Mouse (Mus musculus) liver, embryonic 13.5 days (tissue): ENCODE results near the gene Depp1. TPM values are rescaled to one million over a fixed set of nuclear protein-coding genes. Genes with fewer than 3 reads are reported as not detected.

ENCODE experiments used
- ATAC-seq: fragments of 200-750 bp; cut with Nextera tagmentation; 2 replicates; pipeline ENCODE4 v1.8.0; 2017; ENCODE audit warnings: low read depth, mild to moderate bottlenecking, moderate number of reproducible peaks, moderate library complexity
- DNase-seq: peaks from one replicate; pipeline ENCODE4 v3.0.0; 2022
- H3K27ac ChIP-seq: fragments of 300-500 bp; sonication (generic); 2 replicates; pipeline ENCODE4 v1.5.1; 2015; ENCODE audit warnings: moderate library complexity, mild to moderate bottlenecking, inconsistent platforms
- H3K27me3 ChIP-seq: fragments of 300-500 bp; sonication (generic); 2 replicates; pipeline ENCODE4 v1.6.1; 2015; ENCODE audit warnings: mild to moderate bottlenecking, inconsistent platforms
- H3K36me3 ChIP-seq: fragments of 300-500 bp; sonication (generic); 2 replicates; pipeline ENCODE4 v1.6.1; 2015; ENCODE audit warnings: mild to moderate bottlenecking, inconsistent platforms
- H3K4me1 ChIP-seq: fragments of 300-500 bp; sonication (generic); replicated peaks from 2 replicates; pipeline ENCODE4 v1.6.1; 2015; ENCODE audit warnings: inconsistent platforms
- H3K4me2 ChIP-seq: fragments of 300-500 bp; sonication (generic); 2 replicates; pipeline ENCODE4 v1.6.1; 2015; ENCODE audit warnings: inconsistent platforms, mild to moderate bottlenecking, moderate library complexity
- H3K4me3 ChIP-seq: fragments of 300-500 bp; sonication (generic); replicated peaks from 2 replicates; pipeline ENCODE4 v1.5.1; 2015; ENCODE audit warnings: mild to moderate bottlenecking, inconsistent platforms
- H3K9ac ChIP-seq: fragments of 300-500 bp; sonication (generic); 2 replicates; pipeline ENCODE4 v1.6.1; 2015; ENCODE audit warnings: mild to moderate bottlenecking, inconsistent platforms
- H3K9me3 ChIP-seq: fragments of 300-500 bp; sonication (generic); replicated peaks from 2 replicates; pipeline ENCODE4 v1.6.1; 2016; ENCODE audit warnings: inconsistent platforms
- WGBS: fragments of 180-500 bp; shearing (Covaris S2); methylation state at CpG from one replicate; pipeline ENCODE4 v1.1.7; 2015; ENCODE audit not compliant: insufficient replicate concordance; 5-methylcytosine and 5-hydroxymethylcytosine counted together
- polyA plus RNA-seq: library from polyadenylated mRNA; unstranded; fragments of >200 nt; fragmentation: Nextera tagmentation; extraction: Ambion mirVana; gene quantifications from 2 replicates; pipeline ENCODE4 v1.2.1, GENCODE M21; 2015

The Depp1 gene
- polyA plus RNA-seq, 1 experiment from 2014 or later, result 3.1 TPM

DNA sequence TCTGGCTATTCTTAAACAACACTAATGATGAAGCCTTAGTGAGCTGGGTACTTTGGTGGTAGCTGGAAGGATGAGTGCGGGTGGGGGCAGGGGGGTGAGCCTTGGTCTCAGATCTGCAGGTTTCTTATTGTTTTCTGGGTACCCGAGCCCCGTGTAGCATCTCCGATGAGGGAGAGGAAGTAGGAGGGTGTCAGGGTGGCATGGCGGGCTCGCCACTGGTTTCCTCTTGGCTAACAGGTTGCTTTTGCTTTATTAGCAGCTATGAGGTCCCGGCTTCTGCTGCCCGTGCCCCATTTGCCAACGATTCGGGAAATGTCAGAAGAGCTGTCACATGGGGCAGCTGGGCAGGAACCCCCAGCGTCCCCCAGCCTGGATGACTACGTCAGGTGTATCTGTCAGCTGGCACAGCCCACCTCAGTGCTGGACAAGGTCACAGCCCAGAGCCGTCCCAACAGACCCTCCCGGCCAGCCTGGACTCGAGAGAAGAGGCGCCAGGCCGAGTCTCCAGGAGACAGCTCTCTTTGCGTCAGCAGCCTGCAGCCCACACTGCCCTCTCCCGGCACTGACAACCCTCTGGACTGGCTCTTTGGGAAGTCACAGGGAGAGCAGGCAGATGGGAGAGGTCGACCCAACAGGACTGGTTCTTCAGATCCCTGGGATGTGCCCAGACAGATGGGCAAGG is 1.2 kb downstream of the Depp1 start:
- peak overlapping the region; percentile 41 for H3K4me2 ChIP-seq
- H3K27ac ChIP-seq, result no peak overlapping the region
- 0 out of 2 replicates have a peak overlapping the region, but pooled peaks have one; percentile 14 for H3K4me3 ChIP-seq

DNA sequence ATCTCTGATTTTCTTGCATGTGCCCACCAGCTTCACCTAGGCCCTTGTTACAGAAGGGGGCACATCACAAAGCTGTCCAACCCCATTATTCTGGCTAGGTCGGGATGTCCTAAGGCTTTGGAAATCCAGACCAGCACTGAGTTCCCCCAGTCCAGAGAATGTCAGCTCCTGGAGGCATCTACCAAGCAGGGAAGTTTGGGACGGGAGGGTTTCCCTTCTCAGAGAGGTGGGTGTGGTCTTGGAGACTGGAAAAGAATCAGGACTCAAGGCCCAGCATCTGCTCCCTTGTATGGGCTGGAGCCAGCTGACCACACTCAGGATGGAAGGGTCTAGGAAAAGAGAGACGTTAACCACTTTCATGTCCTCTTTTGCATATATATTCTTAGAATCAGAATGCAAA is 2.8 kb downstream of the Depp1 start:
- Histone ChIP-seq H3K4me2 (no peak overlapping the region), H3K4me1 (peaks cover 12% of the 10 kb centered on the region), H3K4me3 (no peak overlapping the region), H3K9ac (no peak overlapping the region), H3K36me3 (no peaks in the 10 kb centered on the region), H3K27ac (no peak overlapping the region), H3K27me3 (no peaks in the 10 kb centered on the region; the same call in 1 of the 2 replicates), H3K9me3 (no peaks in the 10 kb centered on the region)
- ATAC-seq (no peak), DNase-seq (no peak)
- 55% methylated on average over 3 of the region's 3 CpGs for WGBS

More for the DNA sequence above, 1.2 kb downstream of the Depp1 start:
- Histone ChIP-seq H3K9ac (0 out of 2 replicates have a peak overlapping the region, but pooled peaks have one; percentile 4), H3K36me3 (no peaks in the 10 kb centered on the region), H3K27me3 (no peaks in the 10 kb centered on the region; the same call in 1 of the 2 replicates), H3K4me1 (peaks cover 12% of the 10 kb centered on the region), H3K9me3 (no peaks in the 10 kb centered on the region)
- ATAC-seq, result no peak
- no peak for DNase-seq
- WGBS, result 38% methylated on average over 20 of the region's 20 CpGs

DNA sequence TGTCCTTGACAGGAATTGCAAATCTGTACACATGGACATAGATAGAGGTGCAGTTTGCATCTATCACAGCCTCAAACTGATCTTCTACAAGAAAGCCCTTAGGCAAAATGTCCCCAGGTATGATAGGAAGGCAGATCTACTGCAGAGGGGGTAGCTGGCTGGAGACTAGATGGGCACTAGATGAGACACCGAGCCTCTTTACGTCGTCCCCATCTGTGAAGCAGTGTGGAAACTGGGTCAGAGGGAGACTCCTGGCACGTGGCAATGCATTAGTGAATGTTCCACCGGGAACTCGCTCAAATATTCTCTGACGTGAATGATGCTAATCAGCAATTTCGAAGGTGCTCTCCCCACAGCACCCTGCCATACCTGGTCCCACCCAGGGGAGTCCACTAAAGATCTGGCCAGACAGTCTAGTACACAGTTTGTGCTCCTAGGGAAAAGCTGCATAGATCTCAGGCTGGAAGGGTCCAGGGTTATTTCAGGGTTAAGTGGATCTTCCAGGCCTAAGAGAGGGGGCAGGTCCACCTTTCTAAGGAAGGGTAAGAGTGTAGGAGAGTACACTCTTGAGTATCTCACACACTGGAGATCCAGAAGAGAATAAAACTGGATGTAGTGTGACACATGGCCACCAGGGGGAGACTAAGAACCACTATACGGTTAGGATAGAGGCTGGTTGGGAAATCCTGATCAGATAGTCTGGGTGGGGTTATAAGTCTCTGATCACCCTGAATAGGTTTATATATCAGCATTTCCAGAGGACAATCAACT is 3.5 kb downstream of the Depp1 start:
- Histone ChIP-seq H3K27ac (no peak overlapping the region), H3K4me3 (no peak overlapping the region), H3K27me3 (no peaks in the 10 kb centered on the region; the same call in 1 of the 2 replicates), H3K36me3 (no peaks in the 10 kb centered on the region), H3K9me3 (no peaks in the 10 kb centered on the region), H3K9ac (no peak overlapping the region), H3K4me1 (peaks cover 12% of the 10 kb centered on the region), H3K4me2 (no peak overlapping the region)
- ATAC-seq (peak; percentile 37; the same call in 1 of the 2 replicates), DNase-seq (no peak)
- 42% methylated on average over 9 of the region's 9 CpGs for WGBS

DNA sequence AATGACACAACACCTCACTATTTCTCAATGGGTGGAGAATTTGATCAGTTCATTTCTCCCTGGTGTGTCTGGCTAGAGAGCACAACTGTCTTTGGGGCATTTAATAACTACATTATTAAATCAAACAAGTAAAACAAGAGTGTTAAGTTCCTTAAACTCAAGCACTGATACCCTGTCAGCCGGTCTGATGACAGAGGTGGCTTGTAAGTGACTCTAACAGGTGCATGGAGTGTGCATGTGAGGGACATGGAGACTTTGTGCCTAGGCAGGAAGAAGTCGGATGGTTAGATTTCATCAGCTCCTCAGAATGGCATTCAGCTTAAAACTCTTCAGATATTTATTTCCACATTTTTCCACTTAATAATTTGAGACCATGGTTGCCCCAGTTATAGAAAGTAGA is 13.0 kb downstream of the Depp1 start:
- no peak for ATAC-seq
- Histone ChIP-seq H3K27me3 (no peaks in the 10 kb centered on the region), H3K27ac (no peak overlapping the region), H3K4me3 (no peak overlapping the region), H3K36me3 (no peaks in the 10 kb centered on the region), H3K9ac (no peak overlapping the region), H3K4me2 (no peak overlapping the region), H3K4me1 (no peaks in the 10 kb centered on the region), H3K9me3 (no peaks in the 10 kb centered on the region)
- DNase-seq, result no peak
- WGBS, result 57% methylated on average over 2 of the region's 2 CpGs

DNA sequence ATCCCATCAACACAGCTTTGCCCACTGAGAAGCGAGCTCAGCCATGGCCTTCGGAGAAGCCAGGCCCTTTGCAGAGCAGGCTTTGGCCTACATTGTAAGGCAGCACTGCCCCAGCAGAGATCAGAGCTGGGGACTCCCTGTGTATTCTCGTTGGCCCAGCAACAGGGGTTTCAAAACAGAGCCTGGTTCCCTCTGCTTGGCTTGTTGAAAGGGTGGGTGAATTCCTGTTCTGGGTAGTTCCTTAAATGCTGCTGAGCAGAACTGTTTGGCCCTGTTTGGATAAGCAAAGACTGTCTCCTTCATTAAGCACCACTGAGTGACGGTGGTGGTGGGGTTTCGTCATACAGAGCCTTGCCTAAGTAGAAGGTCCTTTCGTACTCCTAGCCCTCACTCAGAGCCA is 13.6 kb downstream of the Depp1 start:
- no peak for ATAC-seq
- Histone ChIP-seq H3K4me3 (no peak overlapping the region), H3K36me3 (no peaks in the 10 kb centered on the region), H3K27ac (no peak overlapping the region), H3K9ac (no peak overlapping the region), H3K4me2 (no peak overlapping the region), H3K27me3 (no peaks in the 10 kb centered on the region), H3K4me1 (no peaks in the 10 kb centered on the region), H3K9me3 (no peaks in the 10 kb centered on the region)
- WGBS, result 45% methylated on average over 6 of the region's 6 CpGs
- no peak for DNase-seq

DNA sequence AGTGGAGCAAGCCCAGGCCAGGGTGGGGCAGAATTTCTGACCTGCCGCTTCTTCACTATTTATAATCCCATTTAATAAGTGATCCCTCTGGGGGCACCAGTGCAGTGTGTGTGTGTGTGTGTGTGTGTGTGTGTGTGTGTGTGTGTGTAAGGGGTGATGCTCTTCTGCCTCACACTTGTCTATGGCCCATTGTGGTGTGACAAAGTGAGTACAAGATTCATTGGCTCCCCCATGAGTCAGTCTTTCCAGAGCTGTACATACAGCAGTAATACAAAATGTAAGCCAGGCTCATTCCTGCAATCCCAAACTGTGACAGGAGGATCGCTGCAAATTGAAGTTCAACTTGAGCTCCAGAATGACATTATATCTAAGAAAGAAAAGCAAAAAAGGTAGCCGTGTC is 14.4 kb downstream of the Depp1 start:
- Histone ChIP-seq H3K4me3 (no peak overlapping the region), H3K27ac (no peak overlapping the region), H3K4me1 (no peaks in the 10 kb centered on the region), H3K9ac (no peak overlapping the region), H3K9me3 (no peaks in the 10 kb centered on the region), H3K4me2 (no peak overlapping the region), H3K27me3 (no peaks in the 10 kb centered on the region), H3K36me3 (no peaks in the 10 kb centered on the region)
- DNase-seq (no peak), ATAC-seq (no peak)
- WGBS, result 64% methylated on average over 3 of the region's 3 CpGs

DNA sequence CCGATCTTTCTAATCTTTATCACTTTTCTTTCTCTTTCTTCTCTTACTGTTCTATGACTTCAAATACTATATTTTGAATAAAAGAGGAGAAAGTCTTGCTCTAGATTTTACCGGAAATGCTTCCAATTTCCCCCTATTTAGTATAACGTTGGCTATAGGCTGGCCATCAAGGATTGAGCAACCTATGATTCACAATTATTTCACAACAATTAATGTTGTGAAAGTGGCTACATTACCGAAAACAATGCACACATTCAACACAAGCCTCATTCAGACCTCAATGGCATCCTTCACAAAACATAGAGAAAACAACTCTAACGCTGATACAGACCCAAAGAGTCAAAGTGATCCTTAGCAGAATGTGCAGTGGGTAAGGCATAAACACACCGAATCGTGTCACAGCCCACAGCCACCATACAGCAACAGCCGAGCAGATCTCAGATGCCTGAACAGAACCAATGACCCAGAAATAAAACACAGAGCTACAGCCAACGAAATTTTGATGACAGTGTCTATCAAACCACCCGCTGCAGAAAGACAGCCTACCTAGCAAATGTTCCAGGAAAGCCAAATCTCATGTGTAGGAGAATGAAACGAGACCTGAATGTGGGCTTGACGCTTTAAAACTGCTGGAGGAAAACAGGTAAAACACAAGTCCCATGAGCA is 15.8 kb downstream of the Depp1 start:
- H3K4me3 ChIP-seq, result no peak overlapping the region
- no peaks in the 10 kb centered on the region for H3K9me3 ChIP-seq
- no peak for DNase-seq

DNA sequence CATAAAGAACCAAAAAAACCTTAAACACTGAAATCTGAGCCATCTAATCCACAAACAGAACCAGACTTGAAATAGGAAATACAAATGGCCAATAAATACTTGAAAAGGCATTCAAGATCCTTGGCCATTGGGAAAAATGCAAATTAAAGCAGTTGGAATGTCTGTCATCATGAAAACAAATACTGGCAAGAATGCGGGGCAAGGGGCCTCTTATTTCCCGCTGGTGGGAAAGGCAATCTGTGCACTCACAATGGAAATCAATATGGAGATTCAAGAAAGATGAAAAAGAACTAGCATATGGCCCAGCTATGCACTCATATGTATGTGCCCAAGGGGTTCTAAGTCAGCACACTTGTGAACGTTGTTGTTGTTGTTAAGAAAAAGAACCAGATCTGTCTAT is 16.5 kb downstream of the Depp1 start:
- no peak overlapping the region for H3K4me3 ChIP-seq
- WGBS, result 60% methylated on average over 3 of the region's 3 CpGs
- DNase-seq (no peak), ATAC-seq (no peak)
- H3K27me3 ChIP-seq, result 0 out of 2 replicates have a peak, but pooled peaks cover 7% of the 10 kb centered on the region
- no peak overlapping the region for H3K4me2 ChIP-seq
- H3K4me1 ChIP-seq, result 0 out of 2 replicates have a peak, but pooled peaks cover 3% of the 10 kb centered on the region
- no peak overlapping the region for H3K27ac ChIP-seq
- no peaks in the 10 kb centered on the region for H3K9me3 ChIP-seq
- no peak overlapping the region for H3K9ac ChIP-seq
- no peaks in the 10 kb centered on the region for H3K36me3 ChIP-seq

More for the DNA sequence above, 15.8 kb downstream of the Depp1 start:
- whole genome bisulfite sequencing, result 62% methylated on average over 12 of the region's 12 CpGs
- no peaks in the 10 kb centered on the region for H3K36me3 ChIP-seq
- H3K4me2 ChIP-seq, result no peak overlapping the region
- H3K9ac ChIP-seq, result no peak overlapping the region
- H3K27me3 ChIP-seq, result 0 out of 2 replicates have a peak, but pooled peaks cover under 1% of the 10 kb centered on the region
- H3K4me1 ChIP-seq, result no peaks in the 10 kb centered on the region
- no peak for ATAC-seq
- no peak overlapping the region for H3K27ac ChIP-seq

DNA sequence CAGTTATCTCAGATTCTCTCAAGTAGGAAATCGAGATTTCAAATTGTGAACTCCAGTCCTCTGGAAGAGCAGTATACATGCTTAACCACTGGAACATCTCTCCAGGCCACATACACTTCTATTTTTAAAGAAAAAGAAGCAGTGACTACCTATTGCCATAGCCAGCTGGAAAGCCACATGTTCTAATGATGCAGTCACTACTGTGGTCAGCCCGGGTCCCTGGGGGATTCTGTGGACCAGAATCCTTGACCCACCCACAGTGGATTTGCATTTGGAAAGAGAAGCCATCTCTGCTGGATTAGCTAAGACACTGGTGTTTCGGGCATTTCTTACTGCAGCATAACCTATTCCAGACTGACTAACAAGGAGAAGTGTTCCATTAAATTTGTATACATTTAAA is 17.0 kb downstream of the Depp1 start:
- Histone ChIP-seq H3K4me1 (0 out of 2 replicates have a peak, but pooled peaks cover 3% of the 10 kb centered on the region), H3K4me3 (no peak overlapping the region), H3K9me3 (no peaks in the 10 kb centered on the region), H3K27ac (no peak overlapping the region), H3K36me3 (no peaks in the 10 kb centered on the region), H3K27me3 (peaks cover 10% of the 10 kb centered on the region; the same call in 1 of the 2 replicates), H3K9ac (no peak overlapping the region), H3K4me2 (no peak overlapping the region)
- ATAC-seq (no peak), DNase-seq (no peak)
- 51% methylated on average over 3 of the region's 3 CpGs for WGBS

DNA sequence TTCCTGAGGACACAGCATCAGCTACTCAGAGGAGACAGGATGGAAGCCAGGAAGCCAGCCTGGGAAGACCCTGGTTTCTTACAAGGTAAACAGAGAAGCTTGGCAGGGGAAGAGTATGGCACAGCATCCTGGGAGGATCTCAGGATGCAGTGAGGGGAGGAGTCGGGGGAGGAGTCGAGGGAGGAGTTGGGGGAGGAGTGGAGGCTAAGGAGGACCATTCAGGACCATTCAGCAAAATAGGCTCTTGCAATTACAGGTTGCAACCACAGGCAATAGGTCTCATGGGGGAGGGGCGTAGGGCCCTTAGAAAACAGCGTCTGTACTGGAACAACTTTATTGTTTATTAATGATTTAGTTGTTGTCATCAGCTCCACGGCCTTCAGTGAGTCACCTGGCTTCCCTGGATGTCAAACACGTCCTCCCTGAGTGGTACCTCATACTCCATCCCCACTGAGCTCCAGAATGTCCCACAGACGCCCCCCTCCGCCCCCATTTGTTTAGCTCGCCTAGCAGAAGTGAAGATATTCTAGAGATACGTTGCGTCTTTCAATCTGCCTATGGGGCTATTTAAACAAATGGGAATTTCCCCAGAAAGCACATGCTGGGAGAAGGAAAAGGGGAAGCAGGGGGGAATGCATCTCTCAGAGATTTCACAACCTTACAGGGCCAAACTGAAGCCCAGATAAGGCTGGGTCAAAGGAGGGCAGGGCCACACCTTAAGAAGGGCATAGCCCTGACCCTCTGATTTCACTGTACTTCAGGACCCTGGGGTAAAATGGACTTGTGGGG is 18.5 kb downstream of the Depp1 start:
- peaks cover 13% of the 10 kb centered on the region; the same call in 1 of the 2 replicates for H3K27me3 ChIP-seq
- no peaks in the 10 kb centered on the region for H3K36me3 ChIP-seq
- no peak overlapping the region for H3K9ac ChIP-seq
- no peaks in the 10 kb centered on the region for H3K9me3 ChIP-seq
- peaks cover 14% of the 10 kb centered on the region for H3K4me1 ChIP-seq
- 30% methylated on average over 11 of the region's 11 CpGs for WGBS
- H3K4me2 ChIP-seq, result no peak overlapping the region
- no peak for ATAC-seq
- no peak overlapping the region for H3K27ac ChIP-seq
- no peak overlapping the region for H3K4me3 ChIP-seq
- no peak for DNase-seq
